Mouse (Mus musculus) gastrocnemius, postnatal 4 days (tissue): ENCODE measurements around the gene Klhdc8a. TPM values are rescaled to one million over a fixed set of nuclear protein-coding genes. Genes with fewer than 3 reads are reported as not detected.
"Not testable (repeated sequence)": the region's sequence is repeated elsewhere in the genome, so short reads cannot be mapped to it uniquely, and the experiment has no call there.

Experiments used
- DNase-seq, 2 experiments: peaks; one replicate each; pipeline ENCODE4 v3.0.0; 2021 to 2022; ENCODE audit warnings: low spot score in 2 of 2, mixed read lengths in 2 of 2
- long read RNA-seq, 2 experiments: library from polyadenylated mRNA; stranded (forward); transcript quantifications; one replicate each; pipeline ENCODE4 v2.0.0; 2021
- total RNA-seq, 2 experiments: library from RNA; stranded (reverse); gene quantifications; 2 replicates each; pipeline ENCODE4 v1.2.3; 2021

The Klhdc8a gene
- total RNA-seq, result under 1 TPM; 0.49 to 0.98 TPM
- long read RNA-seq, experiment 1, full-length matches to known transcripts, result 1 of 1 reads
- long read RNA-seq, experiment 1, partial matches to known transcripts, result 0 of 1 reads
- long read RNA-seq, experiment 1, other reads (novel, unspliced or antisense), result 0 of 1 reads
- long read RNA-seq, experiment 2, full-length matches to known transcripts, result 1 of 5 reads
- long read RNA-seq, experiment 2, partial matches to known transcripts, result 0 of 5 reads
- long read RNA-seq, experiment 2, other reads (novel, unspliced or antisense), result 4 of 5 reads

DNA sequence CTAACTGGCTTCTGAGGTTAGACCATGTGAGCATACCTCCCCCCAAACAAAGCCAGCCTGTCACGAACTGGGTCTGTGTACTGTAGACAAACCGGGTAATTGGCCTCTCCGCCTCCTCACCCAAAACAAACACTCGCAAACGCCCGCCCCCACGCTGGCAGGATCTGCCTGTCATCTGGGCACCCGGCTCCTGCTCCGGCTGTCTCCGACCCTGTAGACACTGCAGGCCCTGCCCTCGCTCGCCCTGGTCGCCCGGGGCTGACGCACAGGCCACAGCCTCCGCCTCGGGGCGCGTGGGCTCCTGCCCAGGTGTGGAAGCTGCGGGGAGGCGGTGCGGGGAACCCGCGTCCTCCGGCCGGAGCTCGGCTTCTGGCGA is at the start of gene Klhdc8a:
Gene Klhdc8a, plus strand, starts transcription at position 202 of the 376 bp plus-strand sequence.
- peak; percentile 36 to 51 for DNase-seq

DNA sequence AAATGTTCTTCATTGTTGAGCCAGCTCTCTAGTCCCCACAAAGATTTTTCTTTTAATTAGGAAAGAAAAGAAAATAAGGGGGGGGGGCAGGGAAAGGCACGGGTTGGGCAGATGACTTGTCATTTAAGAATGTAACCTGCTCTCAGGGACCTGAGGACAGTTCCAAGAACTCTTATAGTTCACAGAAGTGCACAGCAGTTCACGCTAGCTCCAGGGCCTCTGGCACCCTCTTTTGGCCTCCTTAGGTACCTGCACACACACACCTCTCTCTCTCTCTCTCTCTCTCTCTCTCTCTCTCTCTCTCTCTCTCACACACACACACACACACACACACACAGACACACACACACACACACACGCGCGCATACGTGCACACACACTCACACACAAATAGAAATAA is 44.0 kb upstream of the Klhdc8a start:
- no peak for DNase-seq

- DNase-seq, result no peak
Observed at GRCm38 (mm10) chr1:132260331-132260730, 38.1 kb upstream of the Klhdc8a start.

DNA sequence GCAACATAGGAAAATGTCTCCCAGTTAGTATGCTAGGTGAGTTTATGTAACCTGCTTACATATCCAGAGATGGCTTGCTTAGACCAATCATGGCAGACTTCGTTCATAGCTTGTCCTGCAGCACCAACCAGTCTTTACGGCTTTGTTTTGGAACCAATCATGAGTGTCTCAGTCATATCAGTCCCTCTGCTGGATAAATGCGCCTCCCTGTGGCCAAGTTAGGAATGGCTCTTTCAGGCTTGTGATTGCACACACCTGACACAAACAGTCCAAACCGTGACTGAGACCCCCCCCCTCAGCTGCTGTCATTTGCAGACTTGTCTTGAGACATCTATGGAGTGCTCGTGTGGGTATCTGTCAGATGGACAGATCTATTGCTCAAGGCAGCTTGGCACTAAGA is 37.4 kb upstream of the Klhdc8a start:
- DNase-seq, result no peak

DNA sequence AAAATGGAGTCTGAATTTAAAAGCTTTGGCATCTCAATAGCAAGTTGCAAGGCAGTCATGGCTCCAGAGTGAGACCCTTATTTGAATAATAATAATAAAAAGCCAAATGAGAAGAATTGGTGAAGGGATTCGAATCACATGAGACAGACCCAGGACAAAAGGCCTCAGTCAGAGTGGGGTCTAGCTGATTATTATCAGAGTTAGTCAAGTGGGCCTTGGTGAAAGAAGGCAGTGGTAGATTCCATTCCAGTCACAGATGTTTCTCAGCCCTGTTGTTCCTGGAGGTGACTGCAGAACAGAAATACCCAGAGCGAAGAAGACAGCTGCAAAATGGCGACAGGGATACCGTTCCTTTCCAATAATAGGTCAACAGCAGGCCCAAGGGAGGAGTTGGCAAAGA is 34.8 kb upstream of the Klhdc8a start:
- no peak for DNase-seq

GRCm38 (mm10) chr1:132264577-132264976 is 33.8 kb upstream of the Klhdc8a start:
- no peak for DNase-seq

- DNase-seq, result no peak
Observed at GRCm38 (mm10) chr1:132265211-132265859, 33.1 kb upstream of the Klhdc8a start.

DNA sequence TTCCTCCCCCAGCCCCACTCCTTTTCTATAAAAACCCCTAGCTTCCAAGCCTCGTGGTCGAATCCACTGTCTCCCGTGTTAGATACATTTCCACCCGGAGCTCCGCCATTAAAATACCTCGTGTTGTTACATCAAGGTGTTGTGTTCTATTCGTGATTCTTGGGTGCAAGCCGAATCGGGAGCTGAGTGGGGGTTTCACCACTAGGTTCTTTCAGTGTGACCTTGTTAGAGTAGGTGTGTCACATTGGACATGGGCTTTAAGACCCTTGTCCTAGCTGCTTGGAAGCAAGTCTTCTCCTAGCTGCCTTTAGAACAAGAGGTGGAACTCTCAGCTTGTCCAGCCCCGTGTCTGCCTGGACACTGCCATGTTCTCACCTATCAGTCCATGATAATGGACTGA is 32.5 kb upstream of the Klhdc8a start:
- no peak for DNase-seq

GRCm38 (mm10) chr1:132266791-132267557 is 31.5 kb upstream of the Klhdc8a start:
- DNase-seq, result no peak

GRCm38 (mm10) chr1:132267959-132268358 is 30.5 kb upstream of the Klhdc8a start:
- no peak for DNase-seq

DNA sequence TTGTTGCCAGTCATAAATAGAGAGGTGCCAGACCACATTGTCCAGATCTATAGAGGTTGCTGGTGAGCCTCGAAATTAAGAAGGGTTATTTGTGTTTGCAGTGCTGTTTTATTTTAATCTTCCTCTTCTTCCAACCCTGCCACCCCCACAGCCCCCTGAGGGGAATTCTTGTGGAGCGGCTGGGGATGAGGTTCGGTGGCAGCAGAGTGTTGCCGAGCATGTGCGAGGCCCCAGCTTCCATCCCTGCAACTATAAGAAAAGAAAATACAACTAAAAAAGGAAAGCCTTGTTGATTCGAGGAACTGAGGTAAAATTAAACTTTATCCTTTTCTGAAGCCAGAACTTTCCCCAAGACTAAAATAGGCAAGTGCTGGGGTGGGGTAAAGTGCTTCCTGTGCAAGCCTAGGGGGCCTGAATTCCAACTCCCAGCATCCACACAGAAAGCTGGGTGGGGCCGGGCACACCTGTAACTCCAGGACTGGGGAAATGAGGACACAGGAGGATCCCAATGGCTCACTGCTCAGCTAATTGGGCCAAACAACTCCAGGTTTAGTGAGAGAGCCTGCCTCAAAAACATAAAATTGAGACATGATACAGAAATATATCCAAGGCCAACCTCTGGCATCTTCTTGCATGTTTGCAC is 29.9 kb upstream of the Klhdc8a start:
- no peak for DNase-seq

DNA sequence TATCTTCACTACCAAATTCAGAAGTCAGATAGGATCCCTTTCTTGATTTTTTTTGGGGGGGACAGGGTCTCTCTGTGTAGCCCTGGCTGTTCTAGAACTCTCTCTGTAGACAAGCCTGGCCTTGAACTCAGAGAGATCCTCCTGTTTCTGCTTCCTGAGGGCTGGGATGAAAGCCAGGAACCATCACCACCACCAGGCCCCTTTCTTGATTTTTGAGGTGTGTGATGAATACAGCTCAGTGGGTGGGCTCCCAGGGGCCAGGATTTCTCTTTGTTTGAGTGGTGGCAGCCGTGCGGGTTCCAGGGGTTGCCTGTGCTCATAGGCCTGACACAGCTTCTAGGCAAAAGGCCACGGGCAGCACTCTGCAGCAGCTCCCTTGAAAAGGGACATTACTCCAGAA is 27.2 kb upstream of the Klhdc8a start:
- no peak for DNase-seq

GRCm38 (mm10) chr1:132276694-132277093 is 21.7 kb upstream of the Klhdc8a start:
- DNase-seq, result no peak

DNA sequence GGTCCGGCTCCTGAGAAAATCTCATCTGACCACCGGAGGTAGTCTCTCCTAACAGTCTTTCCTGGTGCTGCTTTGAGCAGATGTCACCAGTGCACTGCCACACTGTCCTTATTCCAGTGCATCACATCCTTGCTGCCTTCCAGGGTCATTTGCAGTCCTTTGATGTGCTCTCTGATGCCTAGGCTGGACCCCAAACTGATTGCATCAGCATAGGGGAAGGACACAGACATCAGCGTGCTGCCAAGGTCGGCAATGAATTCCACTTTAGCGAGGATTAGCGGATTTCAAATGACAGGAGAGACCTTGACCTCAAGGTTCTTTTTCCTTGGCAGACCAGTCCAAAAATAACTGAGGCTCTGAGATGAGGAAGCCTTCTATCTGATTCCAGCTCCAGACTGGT is 21.3 kb upstream of the Klhdc8a start:
- DNase-seq, result no peak

DNA sequence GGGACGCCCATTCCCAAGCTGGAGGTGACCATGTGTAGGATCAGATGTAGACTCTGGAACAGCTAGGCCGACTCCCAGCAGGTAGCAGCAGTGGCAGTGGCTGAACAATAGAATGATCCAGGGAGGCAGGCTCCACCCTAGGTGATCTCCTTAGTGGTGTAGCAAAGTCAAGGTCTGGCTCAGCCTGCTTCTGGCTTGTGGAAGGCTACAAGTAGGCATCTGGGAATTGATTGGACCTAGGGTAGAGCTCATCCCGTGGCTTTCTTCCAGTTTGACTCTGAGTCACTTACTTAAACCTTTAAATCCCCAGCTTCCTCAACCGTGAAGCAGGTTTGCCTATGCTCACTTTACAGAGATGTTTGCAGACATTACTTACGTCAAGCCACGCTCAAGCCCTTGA is 17.8 kb upstream of the Klhdc8a start:
- not testable (repeated sequence) for DNase-seq

DNA sequence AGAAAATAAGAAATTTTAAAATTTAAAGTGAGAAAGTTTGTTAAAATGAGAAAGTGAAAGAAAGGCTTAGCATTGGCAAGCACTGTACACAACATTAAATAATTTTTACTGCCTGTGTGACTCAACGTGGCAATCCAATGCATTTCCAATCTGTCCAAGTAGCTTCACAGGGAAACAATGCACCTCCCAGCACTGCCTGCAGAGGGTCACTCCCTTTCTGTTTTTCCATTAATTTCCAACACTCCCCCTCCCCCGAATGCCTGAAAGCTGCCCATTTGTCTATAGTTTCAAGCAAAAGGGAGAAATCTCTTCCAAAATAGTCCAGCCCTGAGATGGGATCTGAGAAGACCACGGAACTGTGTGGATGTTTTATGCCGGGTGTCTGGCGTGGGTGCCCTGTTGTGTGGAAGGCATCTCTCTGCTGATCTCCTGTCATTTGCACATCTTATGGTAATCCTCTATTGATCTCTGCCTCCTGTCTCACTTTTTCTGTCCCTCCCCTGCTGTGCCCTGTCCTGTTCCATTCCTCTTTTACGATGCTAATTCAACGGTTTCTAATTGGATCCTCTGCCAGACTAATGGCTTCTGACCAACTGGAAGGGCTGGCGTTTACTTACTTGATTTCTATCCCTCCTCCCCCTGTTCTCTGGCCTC is 16.8 kb upstream of the Klhdc8a start:
- no peak for DNase-seq

- DNase-seq, result no peak
Observed at GRCm38 (mm10) chr1:132282177-132282536, 16.3 kb upstream of the Klhdc8a start.

GRCm38 (mm10) chr1:132283018-132283417 is 15.4 kb upstream of the Klhdc8a start:
- no peak for DNase-seq

DNA sequence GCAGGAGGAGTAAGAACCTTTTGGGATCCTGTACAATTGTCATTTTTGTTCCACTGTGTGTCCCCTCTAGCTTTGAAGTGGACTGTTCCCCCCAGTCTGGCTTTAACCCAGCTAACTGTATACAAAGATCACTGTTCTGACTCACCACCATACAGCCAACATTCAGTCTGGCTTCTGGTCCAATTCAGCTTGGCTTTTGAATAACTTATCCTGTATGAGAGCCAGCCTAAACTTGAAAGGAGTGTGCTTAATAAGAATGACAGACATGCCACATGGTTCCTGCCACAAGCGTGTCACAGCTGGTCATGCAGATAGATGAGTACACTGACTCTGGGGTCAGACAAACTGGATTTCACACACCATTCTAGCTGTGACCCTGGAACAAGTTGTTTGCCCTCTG is 11.7 kb upstream of the Klhdc8a start:
- DNase-seq, result no peak

GRCm38 (mm10) chr1:132287445-132287844 is 11.0 kb upstream of the Klhdc8a start:
- no peak for DNase-seq

- DNase-seq, result no peak
Observed at GRCm38 (mm10) chr1:132287991-132288451, 10.4 kb upstream of the Klhdc8a start.
